In genomic region chr11:12044245-12044644, GRCm38 (mm10) we compare ENCODE assay signal across 32 mouse cellular contexts. TPM values are rescaled to one million over a fixed set of nuclear protein-coding genes. Genes with fewer than 3 reads are reported as not detected.
DNase-seq lines count a peak whose midpoint lies in the region; ATAC-seq and TF ChIP-seq lines count a peak whose summit lies in the region.
"Had no signal": no experiment of that assay in that cellular context is flagged by ENCODE, and none has a peak within 500 bp of the region (broad histone marks: within the 10 kb centered on the region; RNA-seq: fewer than 3 reads in every experiment).

No protein-coding gene starts in this region.

- H3K27ac ChIP-seq in heart, adult 2 months, result no peak overlapping the region
- H3K27ac ChIP-seq in liver, postnatal 0 days (ENCODE audit: low read depth), result no peak overlapping the region
- H3K27ac ChIP-seq in liver, embryonic 11.5 days (ENCODE audit: low read depth, low read length), result no peak overlapping the region
- H3K27ac ChIP-seq: embryonic facial prominence, embryonic 10.5 days; embryonic facial prominence, embryonic 15.5 days; forebrain, embryonic 12.5 days; hindbrain, embryonic 10.5 days; hindbrain, embryonic 15.5 days; liver, embryonic 15.5 days; midbrain, embryonic 12.5 days; neural tube, embryonic 13.5 days had no signal

- no peak overlapping the region for H3K4me3 ChIP-seq in heart, adult 2 months
- no peak overlapping the region for H3K4me3 ChIP-seq in liver, postnatal 0 days (ENCODE audit: low read depth, low read length)
- no peak overlapping the region for H3K4me3 ChIP-seq in liver, embryonic 11.5 days (ENCODE audit: low read depth, low read length)
- H3K4me3 ChIP-seq: embryonic facial prominence, embryonic 10.5 days; embryonic facial prominence, embryonic 15.5 days; forebrain, embryonic 12.5 days; hindbrain, embryonic 10.5 days; hindbrain, embryonic 15.5 days; liver, embryonic 15.5 days; midbrain, embryonic 12.5 days; neural tube, embryonic 13.5 days had no signal

- WGBS in heart, adult 2 months, result 65% methylated on average over 3 of the region's 3 CpGs
- WGBS in liver, postnatal 0 days (ENCODE audit: insufficient replicate concordance), result 41% methylated on average over 3 of the region's 3 CpGs
- WGBS in liver, embryonic 11.5 days, result 39% methylated on average over 3 of the region's 3 CpGs

- H3K36me3 ChIP-seq in heart, adult 2 months (ENCODE audit: control insufficient read depth, insufficient read depth, low read length), result no peaks in the 10 kb centered on the region
- H3K36me3 ChIP-seq in liver, postnatal 0 days (replicated peaks; ENCODE audit: insufficient read depth, low read length), result no peaks in the 10 kb centered on the region
- H3K36me3 ChIP-seq in liver, embryonic 11.5 days (ENCODE audit: control insufficient read depth, insufficient read depth, low read length), result no peaks in the 10 kb centered on the region
- H3K36me3 ChIP-seq: embryonic facial prominence, embryonic 15.5 days; forebrain, embryonic 12.5 days; hindbrain, embryonic 15.5 days; liver, embryonic 15.5 days; midbrain, embryonic 12.5 days; neural tube, embryonic 13.5 days had no signal

- peaks cover 3% of the 10 kb centered on the region; the same call in 1 of the 2 replicates for H3K27me3 ChIP-seq in heart, adult 2 months (ENCODE audit: control insufficient read depth, insufficient read depth, low read length)
- H3K27me3 ChIP-seq in liver, postnatal 0 days (ENCODE audit: insufficient read depth, low read length), result peaks cover 25% of the 10 kb centered on the region
- H3K27me3 ChIP-seq in liver, embryonic 11.5 days (replicated peaks; ENCODE audit: control insufficient read depth, insufficient read depth, low read length), result peaks cover 27% of the 10 kb centered on the region

- H3K9me3 ChIP-seq in liver, postnatal 0 days (ENCODE audit: low read length), result no peaks in the 10 kb centered on the region
- no peaks in the 10 kb centered on the region for H3K9me3 ChIP-seq in liver, embryonic 11.5 days (ENCODE audit: control insufficient read depth, low read length)
- H3K9me3 ChIP-seq: embryonic facial prominence, embryonic 10.5 days; embryonic facial prominence, embryonic 15.5 days; forebrain, embryonic 12.5 days; hindbrain, embryonic 10.5 days; hindbrain, embryonic 15.5 days; liver, embryonic 15.5 days; midbrain, embryonic 12.5 days; neural tube, embryonic 13.5 days had no signal

- no peaks in the 10 kb centered on the region; the same call in 1 of the 2 replicates for H3K4me1 ChIP-seq in heart, adult 2 months (ENCODE audit: control insufficient read depth, insufficient read depth, low read length)
- no peaks in the 10 kb centered on the region for H3K4me1 ChIP-seq in liver, postnatal 0 days (ENCODE audit: insufficient read depth)
- H3K4me1 ChIP-seq in liver, embryonic 11.5 days (replicated peaks; ENCODE audit: control insufficient read depth, insufficient read depth, low read length), result no peaks in the 10 kb centered on the region; the same call in 1 of the 2 replicates
- H3K4me1 ChIP-seq: embryonic facial prominence, embryonic 15.5 days; forebrain, embryonic 12.5 days; hindbrain, embryonic 10.5 days; hindbrain, embryonic 15.5 days; liver, embryonic 15.5 days; neural tube, embryonic 13.5 days had no signal

- no peak for ATAC-seq in liver, postnatal 0 days
- ATAC-seq in liver, embryonic 11.5 days (replicated peaks; ENCODE audit: low FRiP score), result no peak; the same call in 1 of the 2 replicates
- ATAC-seq: activated CD4-positive, CD25-positive, alpha-beta regulatory T cell, adult 4 months; CD4-positive, CD25-positive, alpha-beta regulatory T cell, adult 4 months; forebrain, postnatal 0 days; inflammation-experienced regulatory T-cells, adult 6 months had no signal

- peak; percentile 42 for TF ChIP-seq CTCF in heart, adult 2 months (IDR thresholded peaks at IDR 0.05)
- TF ChIP-seq CTCF in liver, postnatal 0 days (IDR thresholded peaks at IDR 0.05; ENCODE audit: low read depth), result 0 out of 2 replicates have a peak, but pooled peaks have one; percentile 14

- no peak overlapping the region for H3K9ac ChIP-seq in heart, adult 2 months (ENCODE audit: low read depth, low read length)
- H3K9ac ChIP-seq in liver, postnatal 0 days (replicated peaks), result no peak overlapping the region
- no peak overlapping the region for H3K9ac ChIP-seq in liver, embryonic 11.5 days (ENCODE audit: low read depth, low read length)
- H3K9ac ChIP-seq: embryonic facial prominence, embryonic 15.5 days; forebrain, embryonic 12.5 days; forebrain, postnatal 0 days; hindbrain, embryonic 15.5 days; liver, embryonic 15.5 days; midbrain, embryonic 12.5 days; neural tube, embryonic 13.5 days had no signal

- H3K79me2 ChIP-seq in heart, adult 2 months (replicated peaks; ENCODE audit: control insufficient read depth, insufficient read depth, low read length), result no peaks in the 10 kb centered on the region

- DNase-seq in heart, adult 2 months, result no peak
- no peak for DNase-seq in heart, postnatal 14 days
- no peak for DNase-seq in liver, postnatal 0 days
- no peak for DNase-seq in liver, embryonic 11.5 days (ENCODE audit: low spot score)
- peak; percentile 8 for DNase-seq in retina, embryonic 14.5 days (ENCODE audit: low spot score)
- DNase-seq in retina, postnatal 1 day, result no peak
- DNase-seq in frontal cortex, postnatal 36 days (ENCODE audit: low spot score in 2 of 2), result no peak
- DNase-seq: adrenal gland, adult 8-10 months; cerebellum, adult 11 months; cerebellum, adult 9-10 months; cerebellum, postnatal 36 days; forebrain, postnatal 0 days; gastrocnemius, postnatal 25 days; heart, adult 11 months; kidney, adult 2 months; layer of hippocampus, postnatal 36 days; left cerebral cortex, postnatal 4 days; lung, postnatal 14 days; right cerebral cortex, postnatal 14 days; thymus, postnatal 14 days had no signal

- intact Hi-C loops in heart, adult 2 months (cut with DNase I), result no loop called here
- intact Hi-C loops in heart, postnatal 14 days (cut with DNase I), result no loop called here

- no peak overlapping the region for H3K4me2 ChIP-seq in liver, postnatal 0 days (ENCODE audit: low read depth, low read length)
- no peak overlapping the region for H3K4me2 ChIP-seq in liver, embryonic 11.5 days
- H3K4me2 ChIP-seq: embryonic facial prominence, embryonic 15.5 days; forebrain, embryonic 12.5 days; heart, embryonic 11.5 days; hindbrain, embryonic 15.5 days; liver, embryonic 15.5 days; midbrain, embryonic 12.5 days; neural tube, embryonic 13.5 days had no signal

- no peak for TF ChIP-seq EP300 in heart, adult 2 months (IDR thresholded peaks at IDR 0.05; ENCODE audit: insufficient read depth, low read depth, low read length)
- no peak for TF ChIP-seq EP300 in liver, postnatal 0 days (IDR thresholded peaks at IDR 0.05; ENCODE audit: low read depth)

- no peak for TF ChIP-seq POLR2A in heart, adult 2 months (IDR thresholded peaks at IDR 0.05; ENCODE audit: insufficient read depth, low read depth, low read length)

RNA-seq across cellular contexts. Expression of gene Grb10, which starts 5.8 kb away (rescaled TPM):
- total RNA-seq in heart, adult 2 months (2021), result 10 to 100 TPM; 65.1 to 66.2 TPM
- 36.9 and 63.5 TPM in 2 replicates for polyA plus RNA-seq in heart, adult 2 months (2012; rRNA removed)
- total RNA-seq in heart, postnatal 14 days (2021), result 100 to 1,000 TPM; 138 to 163 TPM
- polyA plus RNA-seq in liver, postnatal 0 days (2015; fragmentation: Nextera tagmentation; extraction: Ambion mirVana), result 113 and 121 TPM in 2 replicates
- polyA plus RNA-seq in liver, embryonic 11.5 days (2014; fragmentation: Nextera tagmentation; extraction: Ambion mirVana), result 172 and 195 TPM in 2 replicates
- polyA plus RNA-seq: activated CD4-positive, CD25-positive, alpha-beta regulatory T cell, adult 4 months; inflammation-experienced regulatory T-cells, adult 6 months had no signal
